Mouse (Mus musculus) kidney, embryonic 14.5 days (tissue): ENCODE measurements at regions not wholly inside any gene's neighbourhood (a gene's known extent, or its start where the extent isn't known, plus 50 kb on each side); places are given as distances from the start of the nearest gene placed in this dataset.

ENCODE experiments used
- ATAC-seq: fragments of 200-750 bp; cut with Nextera tagmentation; 2 replicates; pipeline ENCODE4 v1.8.0; 2017; ENCODE audit warnings: moderate number of reproducible peaks, mild to moderate bottlenecking, moderate TSS enrichment, moderate library complexity; ENCODE audit not compliant: low FRiP score, low TSS enrichment
- H3K27ac ChIP-seq: fragments of 300-500 bp; sonication (generic); 2 replicates; pipeline ENCODE4 v1.5.1; 2014; ENCODE audit warnings: low read depth, mild to moderate bottlenecking, low read length, moderate library complexity, mixed read lengths
- H3K27me3 ChIP-seq: fragments of 300-500 bp; sonication (generic); 2 replicates; pipeline ENCODE4 v1.6.1; 2014; ENCODE audit warnings: mild to moderate bottlenecking, low read length; ENCODE audit not compliant: control insufficient read depth, insufficient read depth
- H3K36me3 ChIP-seq: fragments of 300-500 bp; sonication (generic); 2 replicates; pipeline ENCODE4 v1.6.1; 2014; ENCODE audit warnings: low read length, mixed read lengths; ENCODE audit not compliant: control insufficient read depth, insufficient read depth
- H3K4me1 ChIP-seq: fragments of 300-500 bp; sonication (generic); 2 replicates; pipeline ENCODE4 v1.6.1; 2014; ENCODE audit warnings: low read length, mixed read lengths; ENCODE audit not compliant: control insufficient read depth, insufficient read depth
- H3K4me2 ChIP-seq: fragments of 300-500 bp; sonication (generic); replicated peaks from 2 replicates; pipeline ENCODE4 v1.6.1; 2014; ENCODE audit warnings: low read depth, mild to moderate bottlenecking, low read length
- H3K4me3 ChIP-seq: fragments of 300-500 bp; sonication (generic); 2 replicates; pipeline ENCODE4 v1.5.1; 2014; ENCODE audit warnings: mild to moderate bottlenecking, low read length
- H3K9ac ChIP-seq: fragments of 300-500 bp; sonication (generic); 2 replicates; pipeline ENCODE4 v1.6.1; 2014; ENCODE audit warnings: low read depth, mild to moderate bottlenecking, low read length, moderate library complexity
- H3K9me3 ChIP-seq: fragments of 300-500 bp; sonication (generic); 2 replicates; pipeline ENCODE4 v1.6.1; 2016; ENCODE audit warnings: low read length; ENCODE audit not compliant: control insufficient read depth
- WGBS: fragments of 180-500 bp; shearing (Covaris S2); extraction: QIAGEN DNeasy Blood & Tissue Kit; methylation state at CpG from one replicate; pipeline ENCODE4 v1.1.7; 2014; 5-methylcytosine and 5-hydroxymethylcytosine counted together

DNA sequence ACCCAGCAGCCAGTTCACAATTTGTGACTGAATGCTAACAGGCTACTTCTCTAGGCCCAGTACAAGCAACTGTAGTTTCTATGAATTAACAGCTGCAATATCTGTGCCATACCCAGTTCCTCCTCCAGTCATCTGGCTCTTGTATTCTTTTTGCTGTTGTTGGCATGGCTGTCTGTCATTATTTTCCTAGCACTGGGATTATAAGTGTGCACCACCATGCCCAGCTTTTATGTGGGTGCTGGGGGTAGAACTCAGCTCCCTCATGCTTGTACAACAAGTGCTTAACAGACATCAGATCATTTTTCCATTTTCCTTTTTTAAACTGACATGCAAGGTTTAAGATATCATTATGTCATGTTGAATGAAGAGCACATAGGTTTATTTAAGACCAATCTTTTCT, 789.9 kb downstream of the Slc4a3 start:
- no peaks in the 10 kb centered on the region for H3K27me3 ChIP-seq
- no peaks in the 10 kb centered on the region for H3K36me3 ChIP-seq
- no peak overlapping the region for H3K4me2 ChIP-seq
- no peaks in the 10 kb centered on the region for H3K9me3 ChIP-seq
- H3K9ac ChIP-seq: no peak overlapping the region
- H3K27ac ChIP-seq: no peak overlapping the region
- no peak overlapping the region for H3K4me3 ChIP-seq
- no peaks in the 10 kb centered on the region for H3K4me1 ChIP-seq
- ATAC-seq: no peak

DNA sequence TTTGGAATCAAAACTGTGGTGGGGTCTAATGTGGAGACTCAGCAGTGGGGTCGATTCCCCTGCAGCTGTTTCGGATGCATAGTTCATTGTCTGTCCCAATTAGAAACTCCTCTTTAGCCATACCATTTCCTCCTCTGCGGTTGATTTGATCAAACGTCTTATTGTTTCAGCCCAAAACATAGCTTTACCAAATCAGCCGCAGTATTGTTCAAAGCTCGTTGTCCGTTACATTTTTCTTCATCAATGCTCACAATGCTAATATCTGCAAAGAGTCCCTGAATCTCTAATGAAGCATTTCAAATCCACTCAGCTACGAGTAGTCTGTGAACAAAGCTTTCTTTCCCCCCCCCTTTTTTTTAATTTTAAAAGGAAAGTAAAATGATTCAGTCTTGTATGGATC, 816.0 kb downstream of the Slc4a3 start:
- Histone ChIP-seq H3K4me3 (no peak overlapping the region), H3K4me1 (no peaks in the 10 kb centered on the region), H3K4me2 (no peak overlapping the region), H3K36me3 (no peaks in the 10 kb centered on the region), H3K27ac (no peak overlapping the region), H3K9ac (no peak overlapping the region), H3K9me3 (no peaks in the 10 kb centered on the region), H3K27me3 (no peaks in the 10 kb centered on the region)
- ATAC-seq: no peak
- WGBS: 91% methylated on average over 8 of the region's 8 CpGs

DNA sequence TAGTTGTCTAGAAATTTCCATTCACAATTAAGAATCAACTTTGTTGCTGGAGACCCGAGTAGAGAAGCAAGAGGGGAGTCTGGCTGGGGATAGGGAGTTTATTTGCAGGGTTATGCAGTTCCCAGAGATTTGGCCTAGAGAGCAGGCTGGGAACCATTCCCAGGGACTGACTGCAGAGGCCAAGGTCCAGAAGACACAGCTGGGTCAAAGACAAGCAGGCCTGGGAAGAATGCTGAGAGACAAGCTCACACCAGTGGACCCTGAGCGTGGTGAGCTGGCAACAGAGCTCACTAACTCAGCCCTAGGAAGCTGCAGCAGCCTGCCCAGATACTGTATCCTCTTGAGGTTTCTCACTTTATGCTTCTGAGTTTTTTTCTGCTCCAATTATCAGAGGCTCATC, 827.9 kb downstream of the Slc4a3 start:
- H3K9ac ChIP-seq: no peak overlapping the region
- H3K4me3 ChIP-seq: no peak overlapping the region
- ATAC-seq: no peak
- no peak overlapping the region for H3K4me2 ChIP-seq
- WGBS: 52% methylated on average over 2 of the region's 2 CpGs
- no peaks in the 10 kb centered on the region for H3K9me3 ChIP-seq
- no peaks in the 10 kb centered on the region for H3K27me3 ChIP-seq
- H3K36me3 ChIP-seq: no peaks in the 10 kb centered on the region
- no peak overlapping the region for H3K27ac ChIP-seq
- no peaks in the 10 kb centered on the region for H3K4me1 ChIP-seq

DNA sequence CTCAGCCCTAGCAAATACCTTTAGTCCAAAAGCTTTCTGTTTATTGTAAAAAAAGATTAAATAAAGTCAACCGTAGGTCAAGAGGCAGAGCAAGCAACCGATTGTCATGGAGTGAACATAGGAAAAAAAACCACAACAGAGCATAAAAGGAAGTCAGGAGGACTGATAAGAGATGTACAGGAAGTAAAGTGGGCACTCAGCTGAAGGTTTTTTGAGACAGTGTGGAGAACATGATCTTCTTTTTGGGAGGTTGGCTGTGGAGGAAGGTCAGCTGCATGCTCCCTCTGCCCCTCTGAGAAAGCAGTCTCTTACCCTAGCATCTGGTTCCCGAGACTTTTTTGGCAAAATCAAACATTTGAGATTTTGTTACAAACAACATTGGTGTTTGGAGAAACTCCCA, 832.1 kb downstream of the Slc4a3 start:
- no peaks in the 10 kb centered on the region for H3K36me3 ChIP-seq
- no peak for ATAC-seq
- H3K9me3 ChIP-seq: no peaks in the 10 kb centered on the region
- 63% methylated on average over 3 of the region's 3 CpGs for WGBS
- H3K4me1 ChIP-seq: no peaks in the 10 kb centered on the region
- no peak overlapping the region for H3K27ac ChIP-seq
- no peak overlapping the region for H3K4me3 ChIP-seq
- H3K27me3 ChIP-seq: no peaks in the 10 kb centered on the region
- no peak overlapping the region for H3K4me2 ChIP-seq
- H3K9ac ChIP-seq: no peak overlapping the region

DNA sequence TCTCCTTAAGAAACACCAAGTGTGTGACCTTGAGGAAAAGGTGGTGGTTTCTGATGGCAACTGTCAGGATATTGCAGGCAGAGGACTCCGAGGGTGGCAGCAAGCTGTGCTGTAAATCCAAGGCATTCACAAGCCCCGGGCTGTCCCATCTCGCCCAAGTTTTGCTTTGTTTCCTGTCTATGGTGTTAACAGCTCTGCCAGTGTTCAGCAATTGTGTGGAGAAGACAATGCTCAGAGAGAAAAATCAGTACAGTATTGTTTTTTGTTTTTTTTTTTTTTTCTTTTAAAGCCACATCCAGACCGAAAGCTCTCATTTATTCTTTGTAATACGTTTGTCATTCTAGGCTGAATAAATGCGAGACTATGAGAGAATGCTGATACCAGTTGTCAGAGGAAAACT, 846.5 kb downstream of the Slc4a3 start:
- Histone ChIP-seq H3K4me2 (no peak overlapping the region), H3K36me3 (no peaks in the 10 kb centered on the region), H3K9ac (no peak overlapping the region), H3K4me3 (no peak overlapping the region), H3K4me1 (no peaks in the 10 kb centered on the region), H3K27me3 (no peaks in the 10 kb centered on the region), H3K27ac (no peak overlapping the region), H3K9me3 (no peaks in the 10 kb centered on the region)
- WGBS: 66% methylated on average over 6 of the region's 6 CpGs
- ATAC-seq: no peak

DNA sequence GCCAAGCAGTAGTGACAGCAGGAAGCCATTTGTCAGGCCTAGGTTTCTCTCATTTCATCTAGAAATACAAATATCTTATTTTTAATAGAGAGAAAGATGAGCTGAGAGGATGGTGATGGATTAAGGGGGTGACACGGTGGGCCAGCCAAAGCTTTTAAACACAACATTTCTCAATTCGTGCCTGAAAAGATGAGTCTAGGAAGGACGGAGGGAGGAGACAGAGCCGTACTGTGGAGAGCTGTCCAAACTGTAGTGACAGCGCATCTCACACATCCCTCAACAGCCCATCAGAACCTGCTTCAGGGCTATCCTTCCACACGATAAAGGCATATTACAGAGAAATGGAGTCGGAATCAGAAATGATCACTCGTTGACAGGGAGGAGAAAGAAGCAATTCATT, 848.0 kb downstream of the Slc4a3 start:
- Histone ChIP-seq H3K4me1 (no peaks in the 10 kb centered on the region), H3K9me3 (no peaks in the 10 kb centered on the region), H3K36me3 (no peaks in the 10 kb centered on the region), H3K4me3 (no peak overlapping the region), H3K4me2 (no peak overlapping the region), H3K27ac (no peak overlapping the region), H3K27me3 (no peaks in the 10 kb centered on the region), H3K9ac (no peak overlapping the region)
- 75% methylated on average over 8 of the region's 8 CpGs for WGBS
- ATAC-seq: no peak

DNA sequence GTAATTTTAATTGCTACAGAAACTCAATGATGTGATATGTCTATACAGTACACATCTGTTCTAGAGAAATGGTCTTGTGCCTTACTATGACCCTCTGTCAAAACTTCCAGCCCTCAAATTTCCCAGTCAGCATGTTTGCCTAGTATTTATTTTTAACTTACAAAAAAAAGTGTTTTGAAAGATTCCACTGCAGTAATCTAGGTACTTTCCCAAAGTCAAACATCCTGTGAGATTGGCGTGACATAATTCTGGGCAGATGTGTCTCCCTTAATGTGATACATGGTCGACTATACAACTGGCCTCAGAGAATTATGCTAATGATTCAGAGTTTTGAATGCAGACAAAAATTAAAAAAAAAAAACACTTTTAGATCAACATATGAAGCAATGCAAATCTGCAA, 856.8 kb downstream of the Slc4a3 start:
- no peaks in the 10 kb centered on the region for H3K36me3 ChIP-seq
- no peak overlapping the region for H3K4me2 ChIP-seq
- H3K9me3 ChIP-seq: no peaks in the 10 kb centered on the region
- no peaks in the 10 kb centered on the region for H3K4me1 ChIP-seq
- H3K27ac ChIP-seq: no peak overlapping the region
- no peaks in the 10 kb centered on the region for H3K27me3 ChIP-seq
- H3K9ac ChIP-seq: no peak overlapping the region
- ATAC-seq: no peak
- 65% methylated on average over 2 of the region's 2 CpGs for WGBS
- H3K4me3 ChIP-seq: no peak overlapping the region

DNA sequence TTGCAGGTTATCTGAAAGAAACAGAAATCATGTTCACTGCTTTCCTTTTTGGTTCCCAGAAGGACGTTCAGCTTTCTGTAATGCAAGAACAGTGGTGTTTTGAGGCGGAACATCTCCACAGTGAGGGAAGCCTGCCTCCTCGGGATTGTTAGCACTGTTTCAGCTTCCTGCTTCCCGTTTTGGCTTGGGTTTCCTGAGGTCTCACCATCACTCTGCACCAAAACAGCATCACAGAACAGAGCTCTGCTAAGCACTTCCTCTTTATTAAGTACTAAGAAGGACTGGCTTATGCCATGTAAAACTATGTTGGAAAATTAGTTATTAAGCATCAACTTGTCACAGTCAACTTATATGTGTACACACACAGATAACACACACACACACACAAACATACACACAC, 857.9 kb downstream of the Slc4a3 start:
- Histone ChIP-seq H3K4me2 (no peak overlapping the region), H3K36me3 (no peaks in the 10 kb centered on the region), H3K9ac (no peak overlapping the region), H3K4me3 (no peak overlapping the region), H3K27ac (no peak overlapping the region), H3K9me3 (no peaks in the 10 kb centered on the region), H3K4me1 (no peaks in the 10 kb centered on the region), H3K27me3 (no peaks in the 10 kb centered on the region)
- no peak for ATAC-seq
- 70% methylated on average over 4 of the region's 4 CpGs for WGBS

DNA sequence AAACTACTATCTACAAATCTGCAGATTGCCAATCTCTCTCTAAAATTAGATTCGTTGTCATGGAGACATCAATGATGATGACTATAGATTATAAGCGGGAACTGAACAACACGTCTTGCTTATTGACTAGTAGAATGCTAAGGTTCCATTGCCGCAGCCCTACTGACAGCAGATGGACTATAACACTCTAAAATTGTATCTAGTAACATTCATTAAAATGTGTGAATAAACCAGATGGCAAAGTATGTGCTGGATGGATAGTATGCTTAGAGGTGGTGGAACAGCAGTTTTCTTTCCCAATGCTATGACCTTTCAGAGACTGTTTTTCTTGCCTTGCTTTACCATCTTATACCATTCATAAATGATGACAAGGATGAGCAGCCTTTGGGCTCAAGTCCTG, 864.7 kb downstream of the Slc4a3 start:
- 95% methylated on average over 4 of the region's 4 CpGs for whole genome bisulfite sequencing
- Histone ChIP-seq H3K4me2 (no peak overlapping the region), H3K4me3 (no peak overlapping the region), H3K36me3 (no peaks in the 10 kb centered on the region), H3K27me3 (no peaks in the 10 kb centered on the region), H3K9ac (no peak overlapping the region), H3K27ac (no peak overlapping the region), H3K9me3 (no peaks in the 10 kb centered on the region), H3K4me1 (no peaks in the 10 kb centered on the region)
- ATAC-seq: no peak

DNA sequence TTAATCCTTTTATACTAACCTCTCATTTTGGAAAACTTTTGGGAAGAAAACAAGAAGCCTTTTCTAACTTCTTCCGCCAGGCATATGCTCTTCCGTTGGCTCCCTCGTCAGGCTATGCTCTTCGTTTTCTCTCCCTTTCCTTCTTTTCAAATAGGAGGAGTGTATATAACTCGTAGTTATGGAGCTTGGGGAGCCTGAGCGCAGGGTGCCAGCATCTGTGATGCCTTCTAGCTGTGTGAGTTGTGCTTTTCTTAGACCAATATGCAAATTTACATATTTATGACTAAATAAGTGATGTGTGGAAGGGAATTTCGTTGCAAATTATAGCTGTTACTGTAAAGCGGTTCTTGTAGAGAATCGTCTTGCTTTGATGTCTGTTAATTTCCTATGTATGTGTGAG, 874.5 kb downstream of the Slc4a3 start:
- no peak for ATAC-seq
- WGBS: 90% methylated on average over 9 of the region's 9 CpGs

More for the DNA sequence above, 874.5 kb downstream of the Slc4a3 start:
- no peaks in the 10 kb centered on the region for H3K9me3 ChIP-seq
- no peaks in the 10 kb centered on the region for H3K36me3 ChIP-seq
- H3K4me3 ChIP-seq: no peak overlapping the region
- H3K27me3 ChIP-seq: no peaks in the 10 kb centered on the region
- no peak overlapping the region for H3K27ac ChIP-seq
- H3K9ac ChIP-seq: no peak overlapping the region
- no peak overlapping the region for H3K4me2 ChIP-seq
- no peaks in the 10 kb centered on the region for H3K4me1 ChIP-seq
